Mouse (Mus musculus) heart, adult 2 months (tissue): ENCODE measurements around the gene Fbxo39.

Experiments
- CTCF ChIP-seq: fragments of 200-600 bp; IDR thresholded peaks from 2 replicates; pipeline ENCODE4 v1.8.1; 2022; ENCODE audit warnings: antibody characterized with exemption, mild to moderate bottlenecking, moderate library complexity
- POLR2A ChIP-seq: fragments of 200-500 bp; IDR thresholded peaks from 2 replicates; pipeline ENCODE4 v1.6.1; 2011; ENCODE audit warnings: mild to moderate bottlenecking, low read depth, low read length, control low read depth; ENCODE audit not compliant: insufficient read depth

DNA sequence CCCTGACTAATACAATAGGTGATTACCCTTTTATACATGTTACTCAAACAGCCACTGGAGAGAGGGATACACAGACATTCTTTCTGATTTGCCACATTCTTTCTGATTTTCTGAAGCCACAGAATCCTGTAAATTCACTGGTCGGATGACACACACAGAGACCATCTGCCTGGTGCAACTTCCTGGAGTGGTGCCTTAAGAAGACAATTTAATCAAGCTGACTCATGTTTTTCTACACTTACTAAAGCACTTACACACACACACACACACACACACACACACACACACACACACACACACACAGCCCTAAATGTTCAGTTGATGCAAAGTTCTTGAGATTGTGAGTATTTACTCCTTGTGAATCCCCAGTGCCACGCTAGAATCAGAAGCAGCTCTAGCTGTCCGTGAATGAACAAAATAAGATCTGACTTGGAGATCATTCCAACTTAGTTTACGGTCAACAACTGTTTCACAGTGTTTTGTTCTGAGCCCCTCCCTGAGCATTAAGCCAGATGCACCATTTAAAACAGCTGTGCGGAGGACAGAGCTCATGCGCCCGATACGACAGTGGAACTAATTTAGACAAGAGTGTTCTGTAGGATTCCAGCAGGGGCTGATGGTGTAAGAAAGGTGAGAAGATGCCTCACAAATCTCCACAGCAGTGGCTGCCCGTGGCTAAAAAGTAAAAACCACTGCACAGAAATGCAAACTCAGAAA lies 18.9 kb downstream of the Fbxo39 start:
- TF ChIP-seq POLR2A (no peak), CTCF (no peak)
